Mouse (Mus musculus): ENCODE data around the gene Fam192a.

Fam192a gene

DNA sequence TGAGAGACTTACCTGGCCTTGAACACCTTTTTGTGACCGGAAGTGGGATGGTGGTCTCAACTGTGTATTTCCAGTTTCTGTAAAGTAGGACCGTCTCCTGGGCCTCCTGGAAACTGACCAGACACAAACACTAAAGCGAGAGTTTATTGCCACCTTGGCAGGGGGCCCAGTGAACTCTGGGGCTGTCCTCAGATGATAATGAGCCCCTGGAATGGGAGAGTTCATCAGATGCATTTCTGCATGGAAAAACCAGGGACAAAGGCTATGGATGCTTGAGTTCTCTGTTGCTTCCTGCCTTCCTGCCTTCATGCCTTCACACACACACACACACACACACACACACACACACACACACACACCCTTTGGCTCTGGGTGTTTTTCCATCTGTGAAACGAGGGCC is 67.2 kb downstream of the Fam192a start:
- no peak for DNase-seq (ENCODE audit: extremely low spot score, low read depth, low spot score)

DNA sequence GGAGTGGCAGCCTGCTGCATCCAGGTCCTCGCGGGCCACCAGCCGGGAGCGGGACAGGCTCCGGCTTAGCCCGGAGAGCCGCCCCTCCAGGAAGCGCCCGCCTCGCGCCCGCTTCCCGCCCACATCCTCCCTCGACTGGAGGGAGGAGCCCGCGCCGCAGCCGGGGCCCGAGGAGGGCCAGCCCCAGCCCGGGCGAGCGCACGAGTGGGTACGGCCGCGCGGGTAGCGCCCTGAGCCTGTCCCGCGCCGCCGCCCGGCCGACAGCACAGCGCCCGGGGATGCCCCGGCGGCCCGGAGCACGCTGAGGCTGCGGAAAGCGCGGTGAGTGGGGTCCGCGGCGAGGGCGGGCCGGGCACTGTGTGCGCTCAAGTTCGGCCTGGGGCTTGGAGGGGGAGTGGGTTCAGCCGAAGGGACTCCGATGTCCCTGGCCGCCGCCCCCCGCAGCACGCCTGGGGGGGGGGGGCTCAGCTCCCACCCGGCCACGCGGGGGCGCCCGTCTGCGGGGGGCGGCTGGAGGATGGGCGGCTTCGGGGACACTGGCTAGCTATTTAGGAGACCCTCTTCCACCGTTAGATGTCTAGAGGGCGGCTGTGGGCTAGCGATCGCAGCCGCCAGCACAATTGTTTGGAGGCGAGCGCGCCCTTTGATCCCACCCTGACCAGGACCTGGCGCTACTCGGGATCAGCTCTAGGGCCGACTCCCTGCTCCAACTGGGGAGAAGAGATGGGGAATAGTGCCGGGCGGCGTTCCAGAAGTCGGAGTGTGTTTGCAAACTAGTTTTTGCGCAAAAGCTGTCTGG is 68.7 kb downstream of the Fam192a start, which contains the start of gene Cpne2:
TSS of gene Cpne2 (plus strand) at position 118 of the 799 bp plus-strand sequence.
- DNase-seq (ENCODE audit: extremely low spot score, low read depth, low spot score) = no peak

DNA sequence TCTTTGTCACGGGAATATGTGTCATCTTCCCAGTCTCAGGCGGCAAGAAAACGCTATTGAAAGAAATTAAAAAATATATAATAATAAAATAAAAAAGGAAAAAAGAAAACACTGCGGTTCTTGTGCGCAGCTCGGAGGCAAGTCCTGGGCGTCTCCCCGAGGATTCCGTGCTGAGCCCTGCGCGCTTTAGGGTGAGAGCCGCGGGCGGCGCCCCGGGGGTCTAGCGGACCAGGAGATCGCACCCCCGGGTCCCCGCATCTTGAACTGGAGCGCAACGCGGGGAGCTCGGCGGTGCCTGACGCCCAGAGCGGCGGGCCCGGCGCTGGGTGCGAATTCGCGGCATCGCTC is 69.3 kb downstream of the Fam192a start:
- DNase-seq (ENCODE audit: extremely low spot score, low read depth, low spot score) = no peak

DNA sequence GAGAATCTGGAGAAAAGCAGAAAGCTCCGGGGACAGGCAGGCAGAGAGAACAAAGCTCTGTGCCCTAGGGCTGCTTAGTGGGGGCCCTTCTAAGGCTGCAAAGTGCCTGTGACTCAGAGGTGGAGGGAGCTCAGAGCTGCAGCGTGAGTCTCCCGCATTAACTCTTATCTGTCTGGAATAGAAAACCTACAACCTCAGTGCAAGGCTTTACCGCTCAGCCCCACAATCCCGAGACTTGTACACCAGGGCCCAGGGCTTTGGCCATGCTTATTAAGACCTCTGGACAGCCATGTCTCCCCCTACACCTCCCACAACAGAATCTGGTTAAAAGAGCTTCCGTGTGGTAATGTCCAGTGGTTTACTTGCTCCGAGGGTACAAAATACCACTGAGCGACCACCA is 69.8 kb downstream of the Fam192a start:
- no peak for DNase-seq (ENCODE audit: extremely low spot score, low read depth, low spot score)

DNA sequence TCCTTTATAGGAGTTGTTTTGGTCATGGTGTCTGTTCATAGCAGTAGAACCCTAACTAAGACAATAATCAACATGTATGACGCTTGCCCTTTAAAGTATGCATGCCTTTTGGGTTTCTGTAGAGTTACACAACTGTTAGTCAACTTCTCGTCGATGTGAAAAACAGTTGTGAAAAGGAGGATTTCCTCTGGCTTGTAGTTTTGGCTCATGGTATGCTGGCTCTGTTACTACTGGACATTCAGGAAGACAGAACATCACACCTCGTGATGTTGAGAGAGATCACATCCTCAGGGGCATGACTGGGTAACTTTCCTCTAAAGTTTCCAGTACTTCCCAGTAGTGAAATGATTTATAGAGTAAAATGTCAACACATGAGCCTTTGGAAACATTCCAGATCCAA is 71.2 kb downstream of the Fam192a start:
- no peak for DNase-seq (ENCODE audit: extremely low spot score, low read depth, low spot score)

DNA sequence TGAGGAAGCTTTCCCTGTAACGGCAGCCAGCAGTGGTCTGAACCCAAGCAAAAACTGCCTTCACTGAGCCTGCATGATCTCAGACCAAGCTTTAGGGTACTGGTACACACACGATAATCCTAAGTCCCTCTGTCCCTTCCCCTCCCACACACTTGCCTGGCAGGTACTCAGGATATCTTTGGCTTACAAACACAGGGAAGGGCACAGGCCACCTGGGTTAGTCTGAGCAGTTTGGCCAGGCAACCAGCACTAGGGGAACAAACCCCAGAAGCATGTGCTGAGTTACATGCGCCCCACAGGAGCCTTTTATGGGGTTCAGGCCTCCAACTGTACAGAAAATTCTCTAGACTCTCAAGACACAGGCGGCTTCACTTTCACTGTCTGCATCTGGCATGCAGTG is 71.9 kb downstream of the Fam192a start:
- no peak for DNase-seq (ENCODE audit: extremely low spot score, low read depth, low spot score)

DNA sequence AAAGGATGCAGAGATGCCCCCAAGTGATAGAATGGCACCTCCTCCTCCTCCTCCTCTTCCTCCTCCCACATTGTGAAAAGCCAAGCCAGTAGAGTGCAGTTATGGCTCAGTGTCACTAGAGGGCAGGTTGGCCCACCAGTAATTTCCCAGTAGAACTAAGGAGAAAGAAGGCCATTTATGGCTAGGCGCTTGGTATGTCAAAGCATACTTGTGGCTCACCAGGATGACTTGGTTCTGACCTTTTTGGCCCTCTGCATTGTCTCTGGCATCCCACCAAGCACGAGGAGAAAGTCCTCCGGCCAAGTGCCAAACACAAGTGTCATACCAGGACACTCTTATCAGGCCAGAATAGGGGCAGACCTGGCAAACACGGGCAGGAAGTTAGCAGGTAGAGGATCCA is 73.6 kb downstream of the Fam192a start:
- no peak for DNase-seq (ENCODE audit: extremely low spot score, low read depth, low spot score)

DNA sequence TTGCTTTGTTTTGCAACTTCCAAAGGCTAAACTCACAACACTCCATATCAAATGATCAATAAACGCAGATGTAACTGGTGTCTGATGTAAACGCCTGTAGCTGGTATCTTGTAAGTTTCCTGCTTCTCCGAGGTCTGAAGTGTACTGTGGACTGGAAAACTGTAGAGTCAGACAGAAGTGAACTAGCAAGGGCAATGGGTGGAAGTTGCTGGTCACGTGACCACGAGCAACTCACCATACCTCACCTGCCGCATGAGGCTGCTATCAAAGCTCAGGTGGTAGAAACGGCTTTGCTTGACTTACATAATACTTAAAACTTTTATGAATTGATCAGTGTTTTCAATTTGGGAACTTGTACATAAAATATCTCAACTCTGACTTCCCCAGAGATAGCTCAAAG is 74.6 kb downstream of the Fam192a start:
- DNase-seq (ENCODE audit: extremely low spot score, low read depth, low spot score) = no peak

DNA sequence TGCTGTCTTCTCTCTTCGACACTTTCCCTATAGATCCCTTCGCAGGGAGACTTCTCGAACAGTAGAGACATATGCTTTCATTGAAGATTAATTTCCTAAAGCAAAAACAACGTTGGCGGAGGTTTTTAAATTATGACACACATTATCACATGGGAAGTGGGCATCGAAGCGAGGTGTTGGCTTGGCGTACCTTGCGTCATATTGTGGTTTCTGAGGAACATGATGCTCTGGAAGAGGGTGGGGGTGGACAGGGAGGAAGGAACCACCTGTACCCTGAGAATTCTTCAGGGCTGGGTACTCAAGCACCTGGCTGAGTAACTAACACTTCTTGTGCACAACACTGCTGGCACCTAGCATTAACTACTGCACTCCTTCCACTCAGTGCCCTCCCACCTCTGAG is 77.2 kb downstream of the Fam192a start:
- no peak for DNase-seq (ENCODE audit: extremely low spot score, low read depth, low spot score)

Measured in hindlimb bud, embryonic 11.5 days (tissue).